Mouse (Mus musculus) liver, postnatal 0 days (tissue): Measurements from ENCODE around the gene Hist1h3b.

Experiments
- CTCF ChIP-seq: sonication (generic); IDR thresholded peaks from 2 replicates; pipeline ENCODE4 v1.5.1; 2016; ENCODE audit warnings: antibody characterized with exemption, low read depth
- EP300 ChIP-seq: IDR thresholded peaks from 2 replicates; pipeline ENCODE4 v1.6.1; 2016; ENCODE audit warnings: antibody characterized with exemption, low read depth, mild to moderate bottlenecking

- no peak for TF ChIP-seq EP300
- TF ChIP-seq CTCF, result no peak
These were observed 11.2 kb upstream of the Hist1h3b start for GRCm38 (mm10) chr13:23740910-23741309.
